Mouse (Mus musculus) embryonic fibroblast, embryonic 13.5 days (primary cell): ENCODE results near the gene Gabbr2. TPM values are rescaled to one million over a fixed set of nuclear protein-coding genes. Genes with fewer than 3 reads are reported as not detected.

ENCODE experiments used
- H3K27ac ChIP-seq: 2 replicates; pipeline ENCODE4 v1.5.1; 2012; ENCODE audit warnings: low read length, control low read depth, inconsistent platforms; ENCODE audit not compliant: insufficient read depth
- H3K4me1 ChIP-seq: 2 replicates; pipeline ENCODE4 v1.6.1; 2011; ENCODE audit warnings: low read length; ENCODE audit not compliant: control insufficient read depth, insufficient read depth
- H3K4me3 ChIP-seq: 2 replicates; pipeline ENCODE4 v1.5.1; 2011; ENCODE audit warnings: mild to moderate bottlenecking, control low read depth, low read length; ENCODE audit not compliant: insufficient read depth
- CTCF ChIP-seq: IDR thresholded peaks from 2 replicates; pipeline ENCODE4 v1.5.1; 2011; ENCODE audit warnings: mild to moderate bottlenecking, control low read depth, low read length, moderate library complexity, borderline replicate concordance; ENCODE audit not compliant: insufficient read depth
- POLR2A ChIP-seq: IDR thresholded peaks from 2 replicates; pipeline ENCODE4 v1.6.1; 2011; ENCODE audit warnings: low read depth, mild to moderate bottlenecking, control low read depth, low read length, moderate library complexity
- polyA plus RNA-seq: library from polyadenylated mRNA; stranded (reverse); fragments of >200 nt; gene quantifications from 2 replicates; pipeline ENCODE4 v1.2.4, GENCODE M21; 2011; ENCODE audit warnings: low read depth; ENCODE audit not compliant: missing spikeins, insufficient read length

Gene Gabbr2
- polyA plus RNA-seq, 1 experiment = 0.30 TPM

DNA sequence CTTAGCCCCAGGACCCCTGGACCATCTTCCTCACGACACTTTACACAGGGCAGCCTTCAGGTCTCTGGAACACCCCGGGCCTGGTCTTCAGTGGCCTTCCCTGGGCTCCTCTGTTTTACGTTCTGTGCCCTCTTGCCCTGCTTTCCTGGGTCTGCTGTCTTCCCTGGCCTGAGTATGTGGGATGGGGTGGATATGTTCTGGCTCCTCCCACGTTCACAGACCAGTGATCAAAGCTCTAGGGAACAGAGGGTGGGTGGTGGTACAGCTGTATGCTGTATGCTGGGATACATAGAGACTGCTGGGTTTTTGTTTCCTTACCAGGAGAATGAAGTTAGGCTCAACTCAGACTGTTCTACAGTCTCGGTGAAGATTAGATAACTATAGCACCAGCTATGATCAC, 274.5 kb downstream of the Gabbr2 start:
- Histone ChIP-seq H3K4me3 (no peak overlapping the region), H3K4me1 (no peaks in the 10 kb centered on the region), H3K27ac (no peak overlapping the region)
- TF ChIP-seq POLR2A = no peak
- TF ChIP-seq CTCF = no peak

DNA sequence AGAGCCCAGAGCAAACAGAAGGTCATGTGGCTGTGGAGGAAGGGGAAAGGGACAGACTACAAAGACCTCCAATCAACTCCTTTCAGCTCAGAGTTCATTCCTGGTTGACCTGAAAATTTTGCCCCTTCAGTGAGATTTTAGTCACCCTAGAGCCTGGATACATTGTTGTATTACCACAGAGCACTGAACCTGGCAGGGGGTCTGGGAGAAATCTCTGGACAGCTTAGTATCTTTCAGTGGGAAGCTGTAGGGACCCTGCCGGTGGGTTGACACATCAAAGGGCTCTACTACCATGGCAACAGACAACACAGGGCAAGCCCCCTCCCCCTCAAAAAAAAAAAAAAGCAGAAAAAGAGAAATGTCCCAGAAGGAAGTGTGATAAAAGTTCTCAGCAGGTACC, 275.3 kb downstream of the Gabbr2 start:
- Histone ChIP-seq H3K27ac (no peak overlapping the region), H3K4me3 (no peak overlapping the region), H3K4me1 (no peaks in the 10 kb centered on the region)
- TF ChIP-seq CTCF = no peak
- no peak for TF ChIP-seq POLR2A

DNA sequence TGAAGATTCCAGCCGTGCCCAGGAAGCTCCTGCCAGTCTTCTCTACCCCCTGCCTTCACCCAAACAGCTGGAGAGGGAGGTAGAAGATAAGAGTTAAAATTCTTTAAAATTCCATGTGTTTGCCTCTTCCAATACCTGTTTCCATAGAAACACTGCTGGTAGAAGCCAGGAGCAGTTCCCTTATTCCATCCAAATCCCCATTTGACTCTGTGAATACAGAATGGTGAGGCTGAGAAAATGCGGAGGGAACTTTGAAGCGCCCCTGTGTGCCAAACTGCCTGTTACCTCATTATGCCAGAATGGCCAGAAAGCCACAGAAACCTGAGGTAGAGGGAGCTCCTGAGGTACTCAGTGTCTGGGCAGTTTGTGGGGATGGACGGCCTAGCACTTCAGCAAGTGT, 281.1 kb downstream of the Gabbr2 start:
- H3K4me1 ChIP-seq = no peaks in the 10 kb centered on the region
- H3K27ac ChIP-seq = no peak overlapping the region
- TF ChIP-seq CTCF (no peak), POLR2A (no peak)
- H3K4me3 ChIP-seq = no peak overlapping the region

DNA sequence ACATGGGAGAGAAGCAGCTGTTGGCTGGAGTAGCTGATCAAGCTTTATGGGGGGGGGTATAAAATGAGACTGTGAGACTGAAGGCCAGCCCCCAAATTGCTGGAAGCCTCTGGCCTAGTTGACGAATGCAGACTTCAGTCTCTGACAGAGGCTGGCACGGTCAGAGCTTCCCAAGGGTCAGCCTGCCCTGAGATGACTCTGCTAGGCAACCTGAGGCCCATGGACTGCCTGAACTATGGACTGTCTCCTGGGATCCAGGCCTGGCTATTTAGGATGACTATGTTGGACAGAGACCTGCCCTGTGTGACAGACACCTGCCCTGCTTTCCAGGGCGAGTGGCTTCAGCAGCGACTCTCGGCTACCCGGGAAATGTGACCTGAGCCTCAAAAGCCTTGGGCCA, 281.7 kb downstream of the Gabbr2 start:
- H3K4me1 ChIP-seq = no peaks in the 10 kb centered on the region
- no peak overlapping the region for H3K27ac ChIP-seq
- no peak overlapping the region for H3K4me3 ChIP-seq
- TF ChIP-seq CTCF (no peak), POLR2A (no peak)

DNA sequence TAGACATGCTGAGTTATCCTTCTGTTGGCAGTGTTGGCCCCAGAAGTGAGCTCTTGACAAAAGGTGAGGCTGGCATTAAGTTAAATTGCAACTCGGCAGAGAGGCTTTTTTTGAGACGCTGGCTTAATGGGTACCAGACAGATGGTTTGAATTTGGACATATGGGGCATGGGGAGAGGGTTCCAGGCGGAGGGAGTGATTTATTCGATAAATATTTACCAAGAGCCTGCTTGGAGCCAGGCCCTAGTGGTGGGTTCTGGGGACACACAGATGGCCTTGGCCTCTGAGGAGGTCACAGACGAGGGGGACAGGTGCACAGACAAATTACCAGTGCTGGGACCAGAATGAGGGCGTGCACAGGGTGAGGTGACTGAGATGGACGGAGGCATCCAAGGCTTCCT, 282.2 kb downstream of the Gabbr2 start:
- TF ChIP-seq CTCF = no peak
- Histone ChIP-seq H3K4me1 (no peaks in the 10 kb centered on the region), H3K27ac (no peak overlapping the region), H3K4me3 (no peak overlapping the region)

DNA sequence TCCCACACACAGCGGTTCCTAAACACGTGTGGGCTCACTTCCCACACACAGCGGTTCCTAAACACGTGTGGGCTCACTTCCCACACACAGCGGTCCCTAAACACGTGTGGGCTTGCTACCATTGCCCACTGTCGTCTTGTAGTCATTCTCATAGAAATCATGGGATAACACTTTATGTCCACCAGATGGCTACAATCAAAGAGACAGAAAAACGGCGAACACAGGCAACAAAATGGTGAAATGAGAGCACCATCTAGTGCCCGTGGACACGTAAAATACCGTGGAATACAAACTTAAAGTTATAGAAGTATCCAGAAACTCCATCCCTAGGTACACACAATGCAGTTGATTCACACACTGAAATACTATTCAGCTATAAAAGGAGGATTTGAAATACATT, 285.9 kb downstream of the Gabbr2 start:
- no peaks in the 10 kb centered on the region for H3K4me1 ChIP-seq
- H3K27ac ChIP-seq = no peak overlapping the region
- TF ChIP-seq CTCF (no peak), POLR2A (no peak)
- H3K4me3 ChIP-seq = no peak overlapping the region

DNA sequence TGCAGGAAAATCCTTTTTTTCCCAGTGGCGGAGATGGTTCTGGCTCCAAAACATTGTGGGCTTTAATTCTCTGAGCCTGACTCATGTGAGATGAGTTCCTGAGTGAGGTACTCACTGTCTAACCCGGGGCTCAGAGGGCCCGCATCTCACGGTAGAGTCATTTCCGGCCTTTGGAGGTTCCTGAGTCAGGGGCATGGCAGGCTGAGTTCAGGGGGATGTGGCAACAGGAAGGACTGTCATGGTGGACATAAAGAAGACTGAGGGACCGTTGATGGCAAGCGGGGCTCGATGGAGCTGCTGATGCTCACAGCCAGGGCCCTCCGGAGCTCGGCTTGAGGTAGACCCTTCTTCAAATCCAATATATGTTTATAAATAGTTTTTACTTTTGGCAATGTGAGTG, 288.5 kb downstream of the Gabbr2 start:
- no peak for TF ChIP-seq POLR2A
- no peak for TF ChIP-seq CTCF
- Histone ChIP-seq H3K27ac (no peak overlapping the region), H3K4me3 (no peak overlapping the region), H3K4me1 (no peaks in the 10 kb centered on the region)

DNA sequence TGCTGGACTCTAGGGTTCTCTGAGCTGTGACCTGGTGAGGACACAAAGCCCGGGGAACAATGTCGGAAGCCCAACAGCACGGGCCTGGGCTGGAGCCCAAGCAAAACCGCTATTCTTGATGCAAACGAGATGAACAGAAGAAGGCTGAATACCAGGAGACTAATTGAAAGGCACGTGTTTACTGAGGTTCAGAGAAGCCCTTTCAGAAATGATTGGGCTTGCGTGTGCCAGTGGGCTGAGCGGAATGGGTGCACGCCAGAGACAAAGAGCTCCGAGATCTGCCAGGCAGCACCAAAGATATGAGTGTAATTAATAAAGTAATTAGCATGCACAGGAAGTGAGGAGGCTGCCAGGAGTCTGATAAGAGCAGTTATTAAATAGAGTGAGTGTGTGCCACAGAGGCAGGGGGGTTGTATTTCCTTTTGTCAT, 291.4 kb downstream of the Gabbr2 start:
- Histone ChIP-seq H3K4me3 (no peak overlapping the region), H3K27ac (no peak overlapping the region), H3K4me1 (no peaks in the 10 kb centered on the region)
- no peak for TF ChIP-seq POLR2A
- no peak for TF ChIP-seq CTCF

DNA sequence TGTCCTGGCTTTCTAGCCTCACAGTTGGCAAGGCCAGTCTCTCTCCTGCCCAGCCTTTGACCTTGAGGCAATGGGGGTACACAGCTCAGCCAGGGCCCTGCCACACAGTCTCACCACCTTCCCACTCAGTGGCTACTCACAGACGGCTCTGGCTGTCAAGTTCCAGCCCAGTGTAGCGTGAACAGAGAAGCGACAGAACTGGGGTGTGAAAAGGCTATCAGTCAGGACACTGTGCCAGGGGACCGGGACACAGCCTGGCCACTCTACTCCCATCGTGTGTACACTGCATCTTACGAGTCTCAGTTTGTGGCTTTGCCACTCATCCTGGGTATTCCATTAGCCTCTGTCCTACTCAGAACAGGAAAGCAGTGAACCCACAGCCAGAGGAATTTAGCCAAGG, 295.2 kb downstream of the Gabbr2 start:
- TF ChIP-seq CTCF (no peak), POLR2A (no peak)

DNA sequence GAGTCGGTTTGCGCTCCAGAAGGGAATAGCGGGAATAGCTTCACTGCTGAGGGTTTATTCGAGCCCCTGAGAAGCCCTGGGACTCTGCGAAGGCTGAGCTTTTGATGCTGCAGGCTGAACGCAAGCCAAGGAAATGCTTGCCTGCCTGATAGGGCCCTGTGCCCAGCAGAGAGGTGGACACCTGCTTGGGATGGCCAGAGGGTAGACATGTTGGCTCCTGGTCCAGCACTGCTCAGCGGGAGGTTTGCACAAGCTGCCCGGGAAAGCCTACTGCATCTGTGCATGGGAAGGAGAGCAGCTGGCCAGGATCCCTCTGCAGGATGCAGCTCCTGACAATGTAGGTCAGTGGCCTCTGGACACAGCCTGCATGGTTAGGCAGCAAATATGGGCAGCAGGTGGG, 301.1 kb downstream of the Gabbr2 start:
- TF ChIP-seq CTCF (no peak), POLR2A (no peak)
- Histone ChIP-seq H3K4me3 (no peak overlapping the region), H3K27ac (no peak overlapping the region), H3K4me1 (no peaks in the 10 kb centered on the region)

More for the DNA sequence above, 295.2 kb downstream of the Gabbr2 start:
- H3K4me3 ChIP-seq = no peak overlapping the region
- H3K27ac ChIP-seq = no peak overlapping the region
- H3K4me1 ChIP-seq = no peaks in the 10 kb centered on the region

DNA sequence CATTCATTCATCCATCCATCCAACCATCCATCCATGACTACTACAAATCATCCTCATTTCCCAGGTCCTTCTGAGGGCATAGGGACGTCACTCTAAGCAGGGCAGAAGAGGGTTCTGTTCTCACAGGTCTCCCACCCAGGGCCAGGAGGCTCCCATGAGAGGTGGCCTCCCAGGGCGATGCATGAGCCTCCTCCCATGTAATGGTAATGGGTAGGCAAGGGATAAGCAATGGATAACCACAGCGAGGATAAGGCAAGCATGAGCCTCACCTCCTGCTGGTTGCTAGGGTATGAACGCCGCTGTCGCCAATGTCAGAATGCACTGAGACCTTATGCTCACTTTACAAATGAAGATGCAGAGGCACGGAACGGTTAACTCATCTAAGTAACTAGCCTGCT, 301.7 kb downstream of the Gabbr2 start:
- Histone ChIP-seq H3K27ac (no peak overlapping the region), H3K4me3 (no peak overlapping the region), H3K4me1 (no peaks in the 10 kb centered on the region)
- TF ChIP-seq POLR2A (no peak), CTCF (no peak)
